Comparison of ENCODE assay signal across 13 mouse cellular contexts in the genomic region with DNA sequence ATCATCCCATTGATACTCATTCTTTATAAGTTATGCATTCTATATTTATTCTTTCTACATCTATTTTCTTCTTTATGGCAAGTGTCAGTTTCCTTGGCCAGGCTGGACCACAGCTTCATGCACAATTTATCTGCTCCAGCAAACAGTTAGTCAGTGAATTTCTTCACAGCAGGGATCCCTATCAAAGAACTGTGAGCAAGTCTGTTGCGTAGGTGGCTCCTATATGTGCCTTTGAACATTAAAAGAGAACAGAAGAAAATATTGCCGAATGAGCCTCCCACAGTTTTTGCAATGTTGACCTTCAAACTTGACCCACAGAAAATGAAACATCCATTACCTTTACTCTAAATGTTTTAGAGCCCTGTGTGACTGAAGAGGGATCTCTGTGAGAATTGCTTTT.
DNase-seq lines count a peak whose midpoint lies in the region.
"Had no signal": no experiment of that assay in that cellular context is flagged by ENCODE, and none has a peak within 500 bp of the region (broad histone marks: within the 10 kb centered on the region; RNA-seq: fewer than 3 reads in every experiment).

No protein-coding gene starts in this region.

- intact Hi-C loops in left cerebral cortex, postnatal 4 days (cut with DNase I), result no loop called here

- peak; percentile 58 for DNase-seq in left cerebral cortex, adult 11 months (ENCODE audit: low spot score)
- no peak for DNase-seq in left cerebral cortex, postnatal 4 days
- peak; percentile 4 to 10 for DNase-seq in frontal cortex, postnatal 10 days (ENCODE audit: low spot score in 2 of 2)
- peak; percentile 3 to 14 for DNase-seq in layer of hippocampus, postnatal 14 days (ENCODE audit: low spot score in 2 of 2)
- peak; percentile 21 for DNase-seq in right cerebral cortex, postnatal 25 days
- DNase-seq in kidney, postnatal 25 days, result no peak
- no peak for DNase-seq in heart, adult 8-10 months (ENCODE audit: low spot score)
- DNase-seq: adrenal gland, postnatal 14 days; gastrocnemius, postnatal 36 days; kidney, adult 11 months; liver; spleen, adult 18-20 months; thymus, postnatal 4 days had no signal

Comparison
In these comparisons a context has a peak if more than half of its experiments do, and no peak if none do; other contexts are left out.
1. DNase-seq: peak in left cerebral cortex, adult 11 months (single experiment), frontal cortex, postnatal 10 days (2 of 2), layer of hippocampus, postnatal 14 days (2 of 2) and right cerebral cortex, postnatal 25 days (single experiment); none in left cerebral cortex, postnatal 4 days (single experiment), kidney, postnatal 25 days (0 of 2) and heart, adult 8-10 months (single experiment).